Mouse (Mus musculus) liver, embryonic 14.5 days (tissue): ENCODE results near the gene Arhgef12.

Source experiments
- CTCF ChIP-seq: IDR thresholded peaks from 2 replicates; pipeline ENCODE4 v1.5.1; 2016; ENCODE audit warnings: antibody characterized with exemption, low read depth, control low read depth
- EP300 ChIP-seq: IDR thresholded peaks from 2 replicates; pipeline ENCODE4 v1.6.1; 2016; ENCODE audit warnings: antibody characterized with exemption, low read depth

DNA sequence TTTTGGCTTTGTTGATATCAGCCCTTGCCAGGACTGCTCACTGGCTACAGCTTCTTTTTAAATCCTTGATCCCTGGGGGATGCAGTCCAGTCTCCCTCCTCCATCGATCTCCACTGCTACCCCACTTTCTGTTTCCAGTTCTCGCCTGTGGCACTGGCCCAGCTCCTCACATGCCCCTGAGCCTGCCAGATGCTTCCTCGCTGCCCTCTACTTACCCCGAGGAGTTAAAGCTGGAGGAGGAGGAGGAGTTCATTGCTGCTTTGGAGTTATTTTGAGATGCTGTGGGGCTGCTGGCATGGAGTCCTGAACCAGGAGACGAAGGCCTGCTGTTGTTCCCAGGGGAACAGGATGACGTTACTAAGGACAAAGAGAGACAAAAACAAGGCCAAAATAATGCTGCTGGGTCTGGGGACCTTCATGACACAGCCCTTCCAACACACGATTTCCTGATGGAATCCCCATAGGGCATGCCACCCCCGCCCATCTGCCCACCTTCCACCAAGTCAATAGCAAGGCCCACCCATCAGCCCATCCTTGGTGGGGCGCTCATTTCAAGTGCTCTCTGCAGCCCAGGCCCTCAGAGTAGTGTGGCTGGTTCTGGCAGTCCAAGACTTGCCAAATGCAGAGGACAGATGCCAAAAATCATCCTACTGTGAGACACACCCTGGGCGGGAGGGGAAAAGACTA is 20.2 kb upstream of the Arhgef12 start:
- TF ChIP-seq CTCF (no peak), EP300 (no peak)
